Mouse (Mus musculus): ENCODE results near the gene Aqp12.
"Not testable (repeated sequence)": the region's sequence is repeated elsewhere in the genome, so short reads cannot be mapped to it uniquely, and the experiment has no call there.

GRCm38 (mm10) chr1:92956571-92957335 is 49.4 kb upstream of the Aqp12 start:
- TF ChIP-seq CHD2 (IDR thresholded peaks at IDR 0.05; ENCODE audit: low read depth, low read length); ZNF384 (IDR thresholded peaks at IDR 0.05; ENCODE audit: low read depth, low read length); MAFK (IDR thresholded peaks at IDR 0.05; ENCODE audit: insufficient read depth, low read depth, low read length); HCFC1 (IDR thresholded peaks at IDR 0.05; ENCODE audit: borderline replicate concordance, insufficient read depth, low read length); ZC3H11A (IDR thresholded peaks at IDR 0.05; ENCODE audit: borderline replicate concordance, low read depth, low read length): not testable (repeated sequence)
